Mouse (Mus musculus) spleen, embryonic (tissue): ENCODE data around the gene Cryzl1.

Experiments
- CTCF ChIA-PET: fragments of 350-600 bp; sonication (Branson Sonifier 250); formaldehyde crosslinking; loops from one replicate; lab custom pipeline; 2022; lab: Charles Lee

Gene Cryzl1

GRCm38 (mm10) chr16:91645995-91646602 lies 82.7 kb downstream of the Cryzl1 start:
- CTCF ChIA-PET: no interaction called here

- CTCF ChIA-PET: interaction anchor here (0.6 kb wide), 2 partner anchors 59 to 106 kb away, joined by 7 to 9 read pairs; no protein-coding TSS in a partner anchor
Observed at GRCm38 (mm10) chr16:91645420-91645819, 83.4 kb downstream of the Cryzl1 start.

GRCm38 (mm10) chr16:91644901-91645300 lies 83.9 kb downstream of the Cryzl1 start:
- CTCF ChIA-PET: interaction anchor here (0.6 kb wide), 3 partner anchors 44 to 107 kb away, joined by 6 to 9 read pairs (median 7); partner anchors contain the start of gene Donson

DNA sequence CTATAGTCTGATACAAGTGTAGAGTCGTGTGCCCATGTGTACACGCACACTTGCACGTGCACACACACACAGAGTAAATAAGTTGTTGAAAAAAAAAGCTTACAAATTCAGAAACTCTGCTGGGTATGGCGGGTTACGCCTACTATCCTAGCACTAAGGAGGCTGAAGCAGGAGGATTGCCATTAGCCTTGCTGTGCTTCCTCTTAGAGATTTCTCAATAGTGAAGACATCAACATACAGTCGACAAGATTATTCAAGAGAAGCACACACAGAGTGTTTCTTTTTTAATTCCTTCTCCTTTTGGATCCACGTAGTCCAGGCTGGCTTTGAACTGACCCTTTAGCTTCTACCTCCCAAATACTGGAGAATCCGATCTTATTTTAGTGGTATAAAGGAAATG lies 88.6 kb downstream of the Cryzl1 start:
- CTCF ChIA-PET: no interaction called here

GRCm38 (mm10) chr16:91639636-91640035 lies 89.1 kb downstream of the Cryzl1 start:
- CTCF ChIA-PET: no interaction called here
